Mouse (Mus musculus): ENCODE measurements at regions not wholly inside any gene's neighbourhood (a gene's known extent, or its start where the extent isn't known, plus 50 kb on each side); places are given as distances from the start of the nearest gene placed in this dataset.
"Not testable (repeated sequence)": the region's sequence is repeated elsewhere in the genome, so short reads cannot be mapped to it uniquely, and the experiment has no call there.

- in situ Hi-C loops (cut with MboI, MseI) = not testable (repeated sequence)
Observed at GRCm38 (mm10) chr12:115508615-115509342, 538.7 kb upstream of the Zfp386 start.

- in situ Hi-C loops (cut with MboI, MseI) = not testable (repeated sequence)
Observed at GRCm38 (mm10) chr12:115518778-115519541, 528.6 kb upstream of the Zfp386 start.

GRCm38 (mm10) chr12:115527065-115527464 lies 520.5 kb upstream of the Zfp386 start:
- in situ Hi-C loops (cut with MboI, MseI) = no loop called here

- in situ Hi-C loops (cut with MboI, MseI) = no loop called here
Observed at GRCm38 (mm10) chr12:115542482-115542881, 505.0 kb upstream of the Zfp386 start.

GRCm38 (mm10) chr12:115566878-115567277 lies 480.6 kb upstream of the Zfp386 start:
- in situ Hi-C loops (cut with MboI, MseI) = not testable (repeated sequence)

GRCm38 (mm10) chr12:115592985-115593384 lies 454.5 kb upstream of the Zfp386 start:
- in situ Hi-C loops (cut with MboI, MseI) = not testable (repeated sequence)

- in situ Hi-C loops (cut with MboI, MseI) = no loop called here
Observed at GRCm38 (mm10) chr12:115603763-115604162, 443.8 kb upstream of the Zfp386 start.

- in situ Hi-C loops (cut with MboI, MseI) = no loop called here
Observed at GRCm38 (mm10) chr12:115604951-115605350, 442.6 kb upstream of the Zfp386 start.

- in situ Hi-C loops (cut with MboI, MseI) = not testable (repeated sequence)
Observed at GRCm38 (mm10) chr12:115622564-115623233, 424.8 kb upstream of the Zfp386 start.

GRCm38 (mm10) chr12:115624221-115624620 lies 423.3 kb upstream of the Zfp386 start:
- in situ Hi-C loops (cut with MboI, MseI) = no loop called here

- in situ Hi-C loops (cut with MboI, MseI) = no loop called here
Observed at GRCm38 (mm10) chr12:115647599-115647998, 399.9 kb upstream of the Zfp386 start.

GRCm38 (mm10) chr12:115648161-115648560 lies 399.4 kb upstream of the Zfp386 start:
- in situ Hi-C loops (cut with MboI, MseI) = not testable (repeated sequence)

- in situ Hi-C loops (cut with MboI, MseI) = no loop called here
Observed at GRCm38 (mm10) chr12:115655781-115656180, 391.7 kb upstream of the Zfp386 start.

- in situ Hi-C loops (cut with MboI, MseI) = not testable (repeated sequence)
Observed at GRCm38 (mm10) chr12:115664081-115664480, 383.4 kb upstream of the Zfp386 start.

- in situ Hi-C loops (cut with MboI, MseI) = not testable (repeated sequence)
Observed at GRCm38 (mm10) chr12:115671683-115672082, 375.8 kb upstream of the Zfp386 start.

- in situ Hi-C loops (cut with MboI, MseI) = no loop called here
Observed at GRCm38 (mm10) chr12:115691801-115692200, 355.7 kb upstream of the Zfp386 start.

- in situ Hi-C loops (cut with MboI, MseI) = loop anchor here in 1 of 2 experiments (5.0 kb wide), 1 partner anchor 298 kb away; no protein-coding TSS in a partner anchor
Observed at GRCm38 (mm10) chr12:115709813-115710212, 337.7 kb upstream of the Zfp386 start.

GRCm38 (mm10) chr12:115742039-115742438 lies 305.5 kb upstream of the Zfp386 start:
- in situ Hi-C loops (cut with MboI, MseI) = loop anchor here (5.0 kb wide), 1 partner anchor 295 kb away; no protein-coding TSS in a partner anchor

- in situ Hi-C loops (cut with MboI, MseI) = not testable (repeated sequence)
Observed at GRCm38 (mm10) chr12:115749586-115749985, 297.9 kb upstream of the Zfp386 start.

GRCm38 (mm10) chr12:115753135-115753534 lies 294.4 kb upstream of the Zfp386 start:
- in situ Hi-C loops (cut with MboI, MseI) = not testable (repeated sequence)

GRCm38 (mm10) chr12:115757526-115757925 lies 290.0 kb upstream of the Zfp386 start:
- in situ Hi-C loops (cut with MboI, MseI) = loop anchor here (5.0 kb wide), 1 partner anchor 600 kb away; no protein-coding TSS in a partner anchor

- in situ Hi-C loops (cut with MboI, MseI) = loop anchor here (5.0 kb wide), 1 partner anchor 602 kb away; no protein-coding TSS in a partner anchor
Observed at GRCm38 (mm10) chr12:115759041-115759440, 288.5 kb upstream of the Zfp386 start.

All from T-helper 17 cell (primary cell).